Mouse (Mus musculus) kidney, adult 2 months (tissue): ENCODE results near the gene Atrnl1.

ENCODE experiments used
- CTCF ChIP-seq: fragments of 200-500 bp; conservative IDR thresholded peaks from 2 replicates; pipeline ENCODE4 v1.5.1; 2011; ENCODE audit warnings: low read depth, mild to moderate bottlenecking, control low read depth, low read length, moderate library complexity, mixed read lengths; ENCODE audit not compliant: insufficient read depth, insufficient read length
- POLR2A ChIP-seq: fragments of 200-500 bp; IDR thresholded peaks from one replicate; pipeline ENCODE4 v1.6.1; 2011; ENCODE audit warnings: low read depth, low read length, control low read depth

DNA sequence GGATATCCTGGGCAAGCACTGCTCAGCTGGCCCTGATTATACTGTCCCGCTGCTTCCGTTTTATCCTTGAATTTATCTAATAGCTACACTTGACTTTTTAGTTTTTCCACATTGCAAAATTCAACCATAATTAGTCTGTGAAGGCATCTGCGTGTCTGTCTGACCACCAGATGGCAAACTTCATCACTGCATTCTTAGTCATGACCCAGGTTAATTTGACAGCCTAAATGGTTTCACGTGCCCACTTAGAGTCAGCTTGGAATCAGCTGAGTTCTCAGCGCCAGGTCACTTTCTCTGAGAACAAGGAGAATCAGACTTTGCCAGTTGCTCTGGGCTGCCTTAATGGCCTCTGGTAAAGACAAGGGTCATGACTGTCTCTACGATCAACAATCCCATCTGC lies 305.5 kb downstream of the Atrnl1 start:
- peak; percentile 21; the same call in 1 of the 2 replicates for TF ChIP-seq CTCF
- TF ChIP-seq POLR2A, result no peak
